Mouse (Mus musculus) hematopoietic multipotent progenitor cell, adult 10-12 weeks (in vitro differentiated cells): Measurements from ENCODE around the gene Gm17027. TPM values are rescaled to one million over a fixed set of nuclear protein-coding genes. Genes with fewer than 3 reads are reported as not detected.

ENCODE experiments used
- polyA plus RNA-seq: library from polyadenylated mRNA; stranded (reverse); fragments of >175 nt; gene quantifications from 2 replicates; pipeline ENCODE4 v1.2.3, GENCODE M21; 2012; ENCODE audit warnings: low replicate concordance

Gm17027 gene
- not detected in 2 replicates for polyA plus RNA-seq

DNA sequence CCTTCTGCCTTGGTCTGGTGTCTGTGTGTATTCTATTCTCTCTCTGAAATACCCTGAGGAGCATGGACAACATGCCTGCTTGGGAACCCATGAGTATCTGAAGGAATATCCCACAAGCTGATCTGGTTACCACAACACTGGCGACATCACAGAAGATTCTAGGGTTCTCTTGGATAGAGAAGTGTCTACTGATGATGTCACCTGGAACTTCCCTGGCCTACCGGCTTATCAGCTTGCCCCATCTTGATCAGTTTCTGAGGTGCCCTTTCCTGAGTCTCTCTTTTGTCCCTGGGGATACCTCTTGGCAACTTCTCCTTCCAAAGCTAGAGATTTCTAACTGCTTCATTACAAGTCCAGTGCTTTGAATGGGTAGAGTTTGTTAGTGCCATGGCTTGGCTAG lies at the start of gene Gm17027:
TSS of gene Gm17027 (minus strand) at position 101 of the 400 bp plus-strand sequence.

DNA sequence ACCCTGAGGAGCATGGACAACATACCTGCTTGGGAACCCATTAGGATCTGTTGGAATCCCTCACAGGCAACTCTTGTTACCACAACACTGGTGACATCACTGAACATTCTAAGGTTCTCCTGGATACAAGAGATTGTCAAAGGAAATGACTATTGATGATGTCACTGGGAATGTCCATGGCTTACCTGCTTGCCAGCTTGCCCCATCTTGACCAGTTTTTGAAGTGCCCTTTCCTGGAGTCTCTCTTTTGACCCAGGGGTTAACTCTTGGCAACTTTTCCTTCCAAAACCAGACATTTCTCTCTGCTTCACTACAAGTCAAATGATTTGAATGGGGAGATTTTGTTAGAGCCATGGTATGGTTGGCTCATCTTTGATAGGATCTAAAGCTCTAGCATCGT lies 28.3 kb upstream of the Gm17027 start, which contains the start of gene Gm3573:
TSS of gene Gm3573 (minus strand) at position 101 of the 400 bp plus-strand sequence.

DNA sequence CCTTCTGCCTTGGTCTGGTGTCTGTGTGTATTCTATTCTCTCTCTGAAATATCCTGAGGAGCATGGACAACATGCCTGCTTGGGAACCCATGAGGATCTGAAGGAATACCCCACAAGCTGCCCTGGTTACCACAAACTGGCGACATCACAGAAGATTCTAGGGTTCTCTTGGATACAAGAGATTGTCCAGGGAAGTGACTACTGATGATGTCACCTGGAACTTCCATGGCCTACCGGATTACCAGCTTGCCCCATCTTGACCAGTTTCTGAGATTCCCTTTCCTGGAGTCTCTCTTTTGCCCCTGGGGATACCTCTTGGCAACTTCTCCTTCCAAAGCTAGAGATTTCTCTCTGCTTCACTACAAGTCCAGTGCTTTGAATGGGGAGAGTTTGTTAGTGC lies 45.2 kb downstream of the Gm17027 start, which contains the start of gene Gm7951:
TSS of gene Gm7951 (minus strand) at position 101 of the 400 bp plus-strand sequence.

Other genes starting within 250 kb of the Gm17027 start
- gene 1700049E17Rik1, start 237.7 kb downstream of the Gm17027 start, polyA plus RNA-seq: not detected in 2 replicates
- not detected in 2 replicates for gene 1700024B05Rik, start 218.6 kb downstream of the Gm17027 start, polyA plus RNA-seq
- gene Gm6401, start 194.7 kb downstream of the Gm17027 start, polyA plus RNA-seq: not detected in 2 replicates
- not detected in 2 replicates for gene Gm3543, start 179.3 kb downstream of the Gm17027 start, polyA plus RNA-seq
- gene Gm7951, start 45.3 kb downstream of the Gm17027 start, polyA plus RNA-seq: not detected in 2 replicates
- gene Gm3573, start 28.2 kb upstream of the Gm17027 start, polyA plus RNA-seq: not detected in 2 replicates
- not detected in 2 replicates for gene Gm17026, start 97.4 kb upstream of the Gm17027 start, polyA plus RNA-seq
- gene Gm9611, start 134.7 kb upstream of the Gm17027 start, polyA plus RNA-seq: not detected in 2 replicates
- not detected in 2 replicates for gene Gm7995, start 147.6 kb upstream of the Gm17027 start, polyA plus RNA-seq